Mouse (Mus musculus): ENCODE measurements around the gene Slit3.

DNA sequence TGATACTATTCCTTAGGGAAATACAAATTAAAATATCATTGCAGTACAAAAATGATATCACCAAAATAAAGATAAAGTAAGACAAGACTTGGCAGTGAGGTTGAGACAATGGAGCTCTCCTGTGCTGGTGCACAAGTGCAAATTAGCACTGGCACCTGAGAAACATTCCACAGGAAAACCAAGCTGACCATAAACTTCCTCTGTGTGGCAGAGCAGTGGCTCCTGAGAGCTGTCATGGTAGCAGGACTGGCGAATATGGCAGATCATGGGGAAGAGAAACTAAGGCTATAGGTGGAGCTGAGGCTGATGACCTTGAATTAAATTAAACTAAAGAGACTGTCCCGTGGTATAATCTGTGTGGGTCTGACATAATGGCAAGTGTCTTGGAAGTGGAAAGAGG is 33.6 kb upstream of the Slit3 start:
- TF ChIP-seq CTCF (IDR thresholded peaks at IDR 0.05; ENCODE audit: low read depth) (no peak), EP300 (IDR thresholded peaks at IDR 0.05; ENCODE audit: low read depth) (no peak)
